Mouse (Mus musculus) heart, embryonic 16.5 days (tissue): ENCODE results near the gene Gm14410. TPM values are rescaled to one million over a fixed set of nuclear protein-coding genes. Genes with fewer than 3 reads are reported as not detected.
"Not testable (repeated sequence)": the region's sequence is repeated elsewhere in the genome, so short reads cannot be mapped to it uniquely, and the experiment has no call there.

Experiments
- ATAC-seq: fragments of 200-750 bp; cut with Nextera tagmentation; replicated peaks from 2 replicates; pipeline ENCODE4 v1.8.0; 2017; ENCODE audit warnings: moderate number of reproducible peaks; ENCODE audit not compliant: insufficient read depth, low FRiP score; ENCODE audit errors: extremely low read depth
- H3K27ac ChIP-seq: fragments of 300-500 bp; sonication (generic); 2 replicates; pipeline ENCODE4 v1.5.1; 2014; ENCODE audit warnings: mild to moderate bottlenecking, low read length, control low read depth, moderate library complexity
- H3K27me3 ChIP-seq: fragments of 300-500 bp; sonication (generic); 2 replicates; pipeline ENCODE4 v1.6.1; 2014; ENCODE audit warnings: low read length, mixed read lengths; ENCODE audit not compliant: control insufficient read depth, insufficient read depth
- H3K36me3 ChIP-seq: fragments of 300-500 bp; sonication (generic); 2 replicates; pipeline ENCODE4 v1.6.1; 2014; ENCODE audit not compliant: control insufficient read depth, insufficient read depth
- H3K4me1 ChIP-seq: fragments of 300-500 bp; sonication (generic); 2 replicates; pipeline ENCODE4 v1.6.1; 2014; ENCODE audit warnings: low read length, mixed read lengths; ENCODE audit not compliant: control insufficient read depth, insufficient read depth
- H3K4me2 ChIP-seq: fragments of 300-500 bp; sonication (generic); 2 replicates; pipeline ENCODE4 v1.6.1; 2014; ENCODE audit warnings: low read depth, mild to moderate bottlenecking, control low read depth, low read length
- H3K4me3 ChIP-seq: fragments of 300-500 bp; sonication (generic); 2 replicates; pipeline ENCODE4 v1.5.1; 2014; ENCODE audit warnings: mild to moderate bottlenecking, control low read depth, low read length
- H3K9ac ChIP-seq: fragments of 300-500 bp; sonication (generic); 2 replicates; pipeline ENCODE4 v1.6.1; 2014; ENCODE audit warnings: low read length, control low read depth
- H3K9me3 ChIP-seq: fragments of 300-500 bp; sonication (generic); replicated peaks from 2 replicates; pipeline ENCODE4 v1.6.1; 2016; ENCODE audit warnings: low read length; ENCODE audit not compliant: control insufficient read depth
- WGBS: fragments of 180-500 bp; shearing (Covaris S2); extraction: QIAGEN DNeasy Blood & Tissue Kit; methylation state at CpG from one replicate; pipeline ENCODE4 v1.1.7; 2014; 5-methylcytosine and 5-hydroxymethylcytosine counted together
- polyA plus RNA-seq: library from polyadenylated mRNA; unstranded; fragments of >200 nt; fragmentation: Nextera tagmentation; extraction: Ambion mirVana; gene quantifications from 2 replicates; pipeline ENCODE4 v1.2.1, GENCODE M21; 2015

Gm14410 gene
- 15.8 and 19.9 TPM in 2 replicates for polyA plus RNA-seq

GRCm38 (mm10) chr2:177206341-177206740, at the start of gene Gm14410:
Gm14410 (minus strand) TSS chr2:177206421.
- H3K27me3 ChIP-seq, H3K4me1 ChIP-seq, H3K27ac ChIP-seq, H3K9me3 ChIP-seq, H3K36me3 ChIP-seq, ATAC-seq: not testable (repeated sequence)
- WGBS: 0% methylated on average over 6 of the region's 6 CpGs
- peak within 1 kb of the TSS; percentile 47 for H3K4me3 ChIP-seq
- H3K4me2 ChIP-seq: 0 out of 2 replicates have a peak within 1 kb of the TSS, but pooled peaks have one; percentile 32
- H3K9ac ChIP-seq: peak within 1 kb of the TSS; percentile 58

DNA sequence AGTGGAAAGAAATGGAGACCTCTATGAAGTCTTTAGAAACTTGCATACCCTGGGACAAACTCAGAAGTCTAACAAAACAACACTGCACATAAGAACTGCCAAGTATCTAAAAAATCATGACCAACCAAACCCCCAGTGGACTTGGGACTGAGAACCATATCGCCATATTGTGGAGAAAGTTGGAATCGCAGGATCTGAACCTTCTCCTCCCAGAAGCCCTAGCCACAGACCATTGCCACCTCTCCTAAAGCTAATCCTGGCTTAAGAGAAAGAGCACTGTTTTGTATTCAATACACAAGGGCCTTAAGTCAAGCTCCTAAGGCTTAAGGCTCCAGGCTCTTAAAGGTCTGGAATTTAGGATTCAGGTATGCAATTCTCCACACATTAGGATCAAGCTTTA, 41.2 kb upstream of the Gm14410 start:
- H3K36me3 ChIP-seq: not testable (repeated sequence)
- WGBS: 74% methylated on average over 2 of the region's 2 CpGs

GRCm38 (mm10) chr2:177230461-177230860, 24.2 kb upstream of the Gm14410 start:
- not testable (repeated sequence) for H3K9ac ChIP-seq, H3K4me2 ChIP-seq, H3K4me3 ChIP-seq, H3K36me3 ChIP-seq, H3K27me3 ChIP-seq, H3K4me1 ChIP-seq, ATAC-seq, H3K9me3 ChIP-seq, H3K27ac ChIP-seq
- WGBS: 46% methylated on average over 2 of the region's 2 CpGs

More for the DNA sequence above, 41.2 kb upstream of the Gm14410 start:
- not testable (repeated sequence) for H3K27me3 ChIP-seq, H3K9ac ChIP-seq, H3K4me1 ChIP-seq, H3K4me3 ChIP-seq, H3K4me2 ChIP-seq, H3K9me3 ChIP-seq, H3K27ac ChIP-seq, ATAC-seq

GRCm38 (mm10) chr2:177172749-177173148, 33.5 kb downstream of the Gm14410 start:
- H3K27me3 ChIP-seq, H3K4me1 ChIP-seq, H3K36me3 ChIP-seq, H3K4me3 ChIP-seq, H3K27ac ChIP-seq, H3K9me3 ChIP-seq, ATAC-seq, H3K9ac ChIP-seq, H3K4me2 ChIP-seq: not testable (repeated sequence)
- WGBS: 82% methylated on average over 5 of the region's 5 CpGs

Other genes with a start within 250 kb of the Gm14410 start
- gene Gm14419, start 205.5 kb downstream of the Gm14410 start, polyA plus RNA-seq: 9.0 and 11.2 TPM in 2 replicates
- 0.14 and 0.42 TPM in 2 replicates for gene Gm14401, start 132.1 kb downstream of the Gm14410 start, polyA plus RNA-seq
- gene Gm14409, start 60.6 kb upstream of the Gm14410 start, polyA plus RNA-seq: not detected in 2 replicates
- 0.21 and 0.31 TPM in 2 replicates for gene Gm14412, start 117.9 kb upstream of the Gm14410 start, polyA plus RNA-seq
- 3.7 and 6.4 TPM in 2 replicates for gene Gm14418, start 191.9 kb upstream of the Gm14410 start, polyA plus RNA-seq